Mouse (Mus musculus): ENCODE results near the gene Litaf.

DNA sequence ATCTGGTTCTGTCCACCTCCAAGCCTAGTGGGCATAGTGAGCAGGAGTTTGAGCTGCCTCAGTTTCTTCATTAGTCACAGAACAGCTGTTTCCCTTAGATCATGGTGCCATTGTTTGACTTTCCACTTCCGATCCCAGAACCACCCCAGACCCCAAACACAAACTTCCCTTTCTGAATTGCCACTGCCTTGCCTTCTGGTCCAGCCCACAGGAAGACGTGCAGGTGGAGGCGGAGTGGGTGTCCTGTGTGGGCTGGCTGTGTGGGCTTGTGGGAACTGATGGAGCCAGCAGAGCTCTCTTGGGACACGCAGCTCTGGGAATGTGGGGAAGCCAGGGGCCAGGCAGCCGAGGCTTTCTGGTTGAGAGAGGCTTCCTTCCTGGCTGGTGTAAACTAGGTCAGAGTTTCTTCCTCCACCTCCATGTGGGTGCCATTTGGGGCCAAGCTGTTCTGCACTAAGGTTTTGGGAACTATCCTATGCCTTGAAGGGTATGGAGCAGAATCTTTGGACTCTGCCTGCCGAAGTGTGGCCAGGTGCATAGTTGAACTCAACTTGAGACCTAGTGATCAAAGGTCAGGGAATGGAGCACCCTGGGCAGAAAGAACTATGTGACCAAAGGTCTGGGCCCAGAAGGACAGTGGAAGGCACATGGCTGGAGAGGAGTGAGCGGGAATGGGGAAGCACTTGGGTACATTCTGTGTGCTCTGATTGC, 3.9 kb upstream of the Litaf start:
- TF ChIP-seq CTCF (IDR thresholded peaks at IDR 0.05; ENCODE audit: extremely low read depth, insufficient read depth, insufficient read length, insufficient replicate concordance), result no peak
- no peak; the same call in 1 of the 2 replicates for TF ChIP-seq POLR2A (IDR thresholded peaks at IDR 0.05; ENCODE audit: low read depth, low read length)
